Mouse (Mus musculus): ENCODE results near the gene Dhx8. TPM values are rescaled to one million over a fixed set of nuclear protein-coding genes. Genes with fewer than 3 reads are reported as not detected.

Dhx8 gene
- total RNA-seq (2021): 10 to 100 TPM; 12.4 TPM
- long read RNA-seq, experiment 1, full-length matches to known transcripts: 1 of 1 reads
- long read RNA-seq, experiment 1, partial matches to known transcripts: 0 of 1 reads
- long read RNA-seq, experiment 1, other reads (novel, unspliced or antisense): 0 of 1 reads
- long read RNA-seq, experiment 2, full-length matches to known transcripts: 2 of 6 reads
- long read RNA-seq, experiment 2, partial matches to known transcripts: 2 of 6 reads
- long read RNA-seq, experiment 2, other reads (novel, unspliced or antisense): 2 of 6 reads

- DNase-seq: peak; percentile 96
Observed at GRCm38 (mm10) chr11:101732518-101733440, at the start of gene Dhx8. Gene Dhx8 (plus strand): TSS chr11:101732919.

DNA sequence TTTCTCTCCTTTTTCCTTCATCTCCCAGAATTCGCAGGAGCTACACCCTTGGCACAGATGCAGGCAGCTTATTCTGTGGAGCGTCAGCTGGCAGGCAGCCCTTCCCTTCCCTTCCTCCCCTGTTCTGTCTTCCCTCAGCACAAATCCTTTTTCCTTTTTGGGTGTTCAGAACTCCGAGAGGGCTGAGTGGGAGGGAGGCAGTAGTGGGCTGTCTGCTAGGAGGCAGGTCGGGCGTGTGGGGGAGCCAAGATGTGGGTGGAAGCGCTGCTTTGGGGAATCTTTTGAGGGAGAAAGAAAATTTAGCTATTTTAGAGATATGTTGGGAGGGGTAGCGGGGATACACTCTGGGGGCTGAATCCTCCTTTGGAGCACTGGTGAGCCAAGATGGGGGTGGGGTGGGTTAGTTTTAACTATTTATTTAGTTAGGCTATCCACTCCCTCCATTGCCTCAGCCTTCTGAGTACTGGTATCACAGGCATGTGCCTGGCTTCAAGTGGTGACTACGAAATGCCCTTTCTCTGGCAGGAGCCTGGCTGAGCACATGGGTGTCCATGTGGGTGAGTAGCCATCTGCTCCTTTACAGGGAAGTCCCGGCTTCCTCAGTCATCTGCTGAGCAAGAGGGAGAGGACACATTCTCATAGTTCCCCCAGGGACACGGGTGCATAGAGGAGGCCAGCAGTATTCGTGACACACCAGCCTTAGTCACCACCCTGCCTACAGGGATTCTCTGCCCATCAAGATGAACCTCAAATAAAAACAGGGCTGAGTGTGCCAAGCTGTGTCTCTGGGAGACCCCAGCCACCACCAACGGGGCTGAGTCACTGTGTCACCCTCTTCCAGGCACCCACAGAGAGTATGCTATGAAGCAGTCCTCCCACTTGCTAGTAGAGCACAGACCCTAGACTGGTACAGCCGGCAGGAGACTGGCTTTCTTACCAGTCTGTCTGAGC is 45.1 kb upstream of the Dhx8 start:
- peak; percentile 80 for DNase-seq

- no peak for DNase-seq
Observed at GRCm38 (mm10) chr11:101689701-101690113, 43.0 kb upstream of the Dhx8 start.

DNA sequence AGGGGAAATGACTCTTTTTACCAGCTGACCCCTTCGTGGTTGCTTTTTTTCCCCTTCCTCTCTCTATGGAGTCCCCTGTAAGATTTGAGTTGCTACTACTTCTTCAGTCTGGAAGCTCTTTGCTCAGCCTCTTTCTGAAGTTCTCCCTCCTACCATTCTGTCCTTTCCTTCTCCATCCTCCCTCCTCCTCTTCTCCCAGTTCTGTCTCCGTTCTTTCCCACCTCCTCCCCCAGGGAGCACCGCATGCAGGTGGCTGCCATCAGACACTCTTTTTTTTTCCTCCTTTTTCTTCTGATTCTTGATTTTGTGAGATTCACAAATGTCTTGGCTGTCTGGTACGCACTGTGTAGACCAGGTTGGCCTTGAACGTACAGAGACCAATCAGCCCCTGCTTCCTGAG is 42.4 kb upstream of the Dhx8 start:
- no peak for DNase-seq

DNA sequence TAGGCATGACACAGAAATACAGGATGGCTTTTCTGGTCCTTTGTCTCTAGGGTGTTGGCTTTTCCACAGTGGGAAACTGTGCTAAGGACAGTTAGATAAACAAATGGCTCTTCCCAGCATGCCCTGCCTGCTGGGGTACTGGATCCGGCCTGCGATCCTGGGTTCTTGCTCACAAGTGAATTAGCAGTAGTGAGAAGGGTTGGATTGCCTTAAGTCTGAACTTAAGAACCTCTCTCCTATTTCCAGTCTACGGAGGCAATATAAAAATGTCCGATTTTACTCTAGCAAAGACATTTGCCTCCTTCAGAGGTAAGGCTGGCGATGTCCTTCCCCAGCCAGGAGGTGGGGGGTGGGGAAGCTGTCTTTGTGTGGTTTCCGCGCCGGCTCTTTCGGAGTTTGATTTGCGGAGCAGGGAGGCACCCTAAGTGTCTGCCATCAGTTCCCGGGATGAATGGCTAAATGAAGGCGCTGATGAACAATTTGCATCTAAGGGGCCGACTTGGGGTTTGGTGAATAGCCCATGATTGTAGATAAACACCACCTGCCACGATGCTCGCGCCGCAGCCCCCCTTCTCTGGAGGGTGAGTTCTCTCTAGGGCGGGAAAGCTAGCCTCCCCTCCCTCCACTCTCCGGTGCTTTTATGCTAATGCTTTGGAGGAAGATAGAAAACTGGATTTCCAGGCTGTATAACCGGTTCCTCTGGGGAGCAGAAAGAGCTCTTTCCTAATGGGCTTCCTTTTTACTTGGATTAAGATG is 36.6 kb upstream of the Dhx8 start:
- no peak for DNase-seq

DNA sequence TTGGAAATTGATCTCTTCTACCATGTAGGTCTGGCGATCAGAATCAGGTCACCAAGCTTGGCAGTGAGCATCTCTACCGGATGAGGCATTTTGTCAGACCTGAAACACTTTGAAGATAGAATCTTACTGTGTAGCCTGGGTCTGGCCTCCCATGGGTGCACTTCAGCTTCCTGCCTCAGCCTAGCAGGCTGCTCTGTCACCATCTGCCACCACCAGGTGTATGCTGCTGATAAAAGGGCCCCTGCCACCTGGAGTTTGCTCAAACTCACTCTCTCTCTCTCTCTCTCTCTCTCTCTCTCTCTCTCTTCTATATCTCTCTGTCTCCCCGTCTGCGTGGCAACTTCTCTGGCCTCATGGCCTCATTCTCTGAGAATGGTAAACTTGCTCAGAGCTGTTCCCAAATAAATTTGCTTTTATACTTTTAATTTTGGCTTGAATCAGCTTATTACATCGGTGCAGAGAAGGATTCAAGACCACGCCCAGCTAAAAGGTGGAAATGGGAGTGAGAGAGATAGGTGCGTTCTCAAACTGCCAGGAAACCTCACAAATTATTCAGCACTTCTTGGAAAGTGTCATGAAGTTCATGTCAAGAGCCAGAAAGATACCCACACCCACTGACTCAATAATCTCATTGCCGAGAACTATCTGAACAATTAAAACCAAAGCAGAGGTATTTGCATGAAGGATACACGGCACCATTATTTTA is 35.4 kb upstream of the Dhx8 start:
- DNase-seq: no peak

- no peak for DNase-seq
Observed at GRCm38 (mm10) chr11:101698114-101698513, 34.6 kb upstream of the Dhx8 start.

GRCm38 (mm10) chr11:101699556-101699955 is 33.2 kb upstream of the Dhx8 start:
- DNase-seq: no peak

DNA sequence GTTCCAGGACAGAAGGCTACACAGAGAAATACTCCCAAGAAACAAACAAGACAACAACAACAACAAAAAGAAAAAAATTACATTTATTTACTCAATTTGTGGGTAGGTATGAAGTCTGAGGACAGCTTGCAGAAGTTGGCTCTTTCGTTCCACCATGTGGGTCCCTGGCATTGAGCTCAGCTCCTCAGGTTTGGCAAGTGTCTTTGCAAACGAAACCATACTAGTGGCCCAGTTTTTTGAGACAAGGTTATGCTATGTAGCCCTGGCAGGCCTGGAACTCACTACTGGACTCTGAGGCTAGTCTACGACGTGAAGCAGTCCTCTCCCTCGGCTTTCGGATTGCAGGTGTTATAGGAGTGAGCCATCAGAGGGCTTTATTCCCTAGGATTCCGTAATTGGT is 32.7 kb upstream of the Dhx8 start:
- no peak for DNase-seq

DNA sequence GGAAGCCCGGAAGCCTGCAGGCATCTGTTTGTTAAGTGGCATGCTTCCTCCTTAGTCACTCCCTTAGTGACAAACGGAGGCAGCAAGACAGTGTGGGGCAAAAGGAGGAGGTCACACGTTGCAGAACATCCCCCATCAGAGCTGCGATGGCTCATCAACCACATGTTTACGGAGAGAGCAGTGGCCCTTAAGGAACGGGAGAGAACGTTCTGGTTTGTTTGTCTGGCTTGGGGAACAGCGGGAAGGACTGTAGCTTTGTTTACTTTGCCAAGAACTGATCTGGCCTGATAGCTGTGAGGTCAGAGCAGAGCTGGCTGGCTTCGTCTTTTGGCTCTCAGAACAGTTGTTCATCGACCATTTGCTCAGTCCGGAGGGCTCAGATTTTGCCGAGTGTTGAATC is 32.3 kb upstream of the Dhx8 start:
- DNase-seq: peak; percentile 78

DNA sequence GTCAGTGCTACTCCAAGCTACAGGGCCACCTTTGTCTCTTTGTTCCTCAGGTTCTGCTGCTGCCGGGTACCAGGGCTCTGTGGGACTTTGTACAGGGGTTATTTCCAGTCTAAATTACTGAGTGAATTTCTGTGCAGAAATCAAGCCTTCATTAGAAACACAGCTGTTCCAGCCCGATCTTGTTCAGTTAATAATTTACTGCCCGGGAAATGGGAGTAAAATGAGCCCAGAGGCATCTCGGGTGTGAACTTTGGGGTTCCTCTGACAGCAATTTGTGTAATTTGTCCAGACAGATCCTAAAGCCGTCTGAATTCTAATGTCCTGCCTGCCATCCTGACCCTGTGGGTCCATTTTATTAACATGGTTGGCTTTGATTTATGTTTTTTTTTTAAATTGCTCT is 28.6 kb upstream of the Dhx8 start:
- DNase-seq: no peak

- no peak for DNase-seq
Observed at GRCm38 (mm10) chr11:101706764-101707448, 25.8 kb upstream of the Dhx8 start.

GRCm38 (mm10) chr11:101708482-101708881 is 24.2 kb upstream of the Dhx8 start:
- no peak for DNase-seq

GRCm38 (mm10) chr11:101712811-101713210 is 19.9 kb upstream of the Dhx8 start:
- DNase-seq: no peak

- no peak for DNase-seq
Observed at GRCm38 (mm10) chr11:101714012-101714411, 18.7 kb upstream of the Dhx8 start.

- DNase-seq: no peak
Observed at GRCm38 (mm10) chr11:101718324-101718723, 14.4 kb upstream of the Dhx8 start.

GRCm38 (mm10) chr11:101719986-101720520 is 12.7 kb upstream of the Dhx8 start:
- DNase-seq: no peak

DNA sequence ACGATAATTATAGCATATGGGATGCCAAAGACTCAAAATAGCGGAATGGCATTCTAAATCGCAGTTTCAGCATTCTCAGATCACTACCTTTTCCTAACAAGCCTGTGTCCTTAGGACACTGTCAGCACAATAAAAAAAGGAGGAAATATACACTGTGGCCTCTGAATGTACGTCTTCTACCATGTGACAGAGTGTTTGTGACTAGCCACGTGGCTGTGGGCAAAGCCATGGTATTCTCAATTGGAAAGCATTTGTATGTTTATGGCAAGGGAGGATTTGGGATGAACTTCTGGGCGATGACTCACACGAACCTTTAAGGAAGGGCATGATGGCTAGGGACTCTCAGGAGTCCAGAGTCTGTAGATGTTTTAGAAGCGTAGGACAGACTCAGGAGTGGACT is 7.7 kb upstream of the Dhx8 start:
- no peak for DNase-seq

GRCm38 (mm10) chr11:101726765-101727164 is 6.0 kb upstream of the Dhx8 start:
- DNase-seq: no peak

DNA sequence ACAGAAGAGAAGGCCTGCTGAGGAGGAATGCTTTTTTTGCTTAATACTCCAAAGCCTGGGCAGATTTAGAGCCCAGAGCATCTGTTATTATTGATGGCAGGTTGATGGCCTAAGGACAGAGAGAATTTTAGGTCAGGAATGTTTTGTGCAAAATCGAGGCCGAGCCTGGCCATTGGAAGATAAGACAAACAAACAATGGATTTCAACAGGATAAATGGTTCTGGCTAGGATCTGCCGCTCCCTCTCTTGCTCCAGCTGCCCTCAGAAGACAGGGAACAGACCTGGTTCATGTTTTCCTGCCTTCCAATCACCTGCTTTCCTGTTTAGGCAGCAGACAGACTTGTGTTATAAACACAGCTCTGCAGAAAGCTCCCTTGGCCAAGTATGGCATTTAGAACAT is 3.4 kb upstream of the Dhx8 start:
- no peak for DNase-seq

Measured in gastrocnemius, postnatal 25 days (tissue).